Mouse (Mus musculus) CH12.LX (cell line): Measurements from ENCODE around the gene Gm9821.

ENCODE experiments used
- CTCF ChIP-seq, 2 experiments: IDR thresholded peaks in 1 of 2; conservative IDR thresholded peaks in 1 of 2; 2 replicates each; pipeline ENCODE4 v1.5.1; 2011 to 2012; ENCODE audit warnings: low read depth in 2 of 2, low read length in 2 of 2, improper control_type of control experiment in 1 of 2, inconsistent platforms in 1 of 2, mild to moderate bottlenecking in 1 of 2, moderate library complexity in 1 of 2
- EP300 ChIP-seq: IDR thresholded peaks from 2 replicates; pipeline ENCODE4 v1.6.1; 2011; ENCODE audit warnings: low read length, improper control_type of control experiment
- JUN ChIP-seq: IDR thresholded peaks from 2 replicates; pipeline ENCODE4 v1.6.1; 2011; ENCODE audit warnings: low read depth, mild to moderate bottlenecking, low read length, improper control_type of control experiment, moderate library complexity; ENCODE audit not compliant: insufficient read depth
- JUND ChIP-seq: conservative IDR thresholded peaks from 2 replicates; pipeline ENCODE4 v1.6.1; 2011; ENCODE audit warnings: low read depth, low read length, improper control_type of control experiment
- NELFE ChIP-seq: IDR thresholded peaks from 2 replicates; pipeline ENCODE4 v1.6.1; 2011; ENCODE audit warnings: low read depth, low read length, improper control_type of control experiment
- POLR2A ChIP-seq: IDR thresholded peaks from 2 replicates; pipeline ENCODE4 v1.6.1; 2011; ENCODE audit warnings: low read depth, mild to moderate bottlenecking, improper control_type of control experiment, low read length
- RAD21 ChIP-seq: IDR thresholded peaks from 2 replicates; pipeline ENCODE4 v1.6.1; 2011; ENCODE audit warnings: low read depth, mild to moderate bottlenecking, low read length, improper control_type of control experiment, moderate library complexity
- TBP ChIP-seq: conservative IDR thresholded peaks from 2 replicates; pipeline ENCODE4 v1.6.1; 2011; ENCODE audit warnings: low read depth, low read length, improper control_type of control experiment
- ZC3H11A ChIP-seq: IDR thresholded peaks from 2 replicates; pipeline ENCODE4 v1.6.1; 2012; ENCODE audit warnings: low read depth, mild to moderate bottlenecking, inconsistent platforms, low read length, improper control_type of control experiment

GRCm38 (mm10) chr2:91950275-91951085, 5.0 kb downstream of the Gm9821 start:
- no peak for TF ChIP-seq CTCF (conservative IDR thresholded peaks at IDR 0.05 in 1 of 2, IDR thresholded peaks at IDR 0.05 in 1 of 2; ENCODE audit: low read depth in 2 of 2, low read length in 2 of 2)
- TF ChIP-seq ZC3H11A, result no peak
- no peak for TF ChIP-seq NELFE
- TF ChIP-seq JUN, result no peak
- TF ChIP-seq JUND, result no peak
- TF ChIP-seq EP300, result no peak
- no peak for TF ChIP-seq POLR2A
- TF ChIP-seq RAD21, result no peak
- TF ChIP-seq TBP, result no peak
